Mouse (Mus musculus) right cerebral cortex, postnatal 36 days (tissue): ENCODE data around the gene Ccnd2.

Experiments
- DNase-seq, 2 experiments: peaks; one replicate each; pipeline ENCODE4 v3.0.0; 2022; ENCODE audit warnings: low spot score in 2 of 2, mixed read lengths in 1 of 2

Ccnd2 gene

DNA sequence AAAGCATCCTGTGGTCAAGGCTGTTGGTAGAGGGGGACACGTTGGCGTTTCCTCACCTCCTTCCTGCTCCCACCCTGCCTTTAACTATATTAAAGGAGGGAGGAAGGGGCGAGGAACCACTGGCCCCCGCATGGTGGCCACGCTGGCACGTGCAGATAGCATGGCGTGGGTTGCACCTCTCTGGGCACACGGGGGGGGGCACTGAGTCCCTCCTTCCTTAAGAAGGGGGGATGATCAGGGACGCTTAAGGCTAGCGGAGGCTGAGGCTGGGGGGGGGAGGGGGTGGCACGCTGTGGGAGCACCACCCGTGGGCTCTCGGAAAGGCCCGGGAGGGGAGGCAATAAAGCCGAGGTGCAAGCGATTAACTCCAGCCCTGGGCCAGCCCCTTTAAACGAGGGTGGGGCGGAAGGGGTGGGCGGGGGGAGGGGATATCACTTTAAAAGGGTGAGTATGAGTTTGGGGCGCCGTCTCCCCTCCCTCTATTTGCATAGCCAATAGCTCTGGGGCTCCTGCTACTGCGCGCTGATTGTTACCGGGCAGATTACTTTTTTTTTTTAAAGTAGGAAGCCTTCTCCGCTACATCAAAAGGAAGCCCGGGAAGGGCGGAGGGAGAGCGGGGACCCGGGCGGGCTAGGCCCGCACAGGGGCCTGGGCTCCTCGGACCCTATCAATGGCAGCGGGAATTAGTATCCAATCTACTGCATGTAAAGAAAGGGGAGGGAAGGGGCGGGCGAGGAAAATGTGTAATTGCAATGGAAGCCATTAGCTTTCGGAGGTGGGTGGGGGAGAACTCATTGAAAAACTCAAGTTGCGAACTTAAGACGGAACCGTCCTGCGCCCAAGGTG is at the start of gene Ccnd2:
Gene Ccnd2, minus strand, starts transcription at position 88 of the 846 bp plus-strand sequence.
- DNase-seq, result peak in 1 of 2 experiments; percentile 53

DNA sequence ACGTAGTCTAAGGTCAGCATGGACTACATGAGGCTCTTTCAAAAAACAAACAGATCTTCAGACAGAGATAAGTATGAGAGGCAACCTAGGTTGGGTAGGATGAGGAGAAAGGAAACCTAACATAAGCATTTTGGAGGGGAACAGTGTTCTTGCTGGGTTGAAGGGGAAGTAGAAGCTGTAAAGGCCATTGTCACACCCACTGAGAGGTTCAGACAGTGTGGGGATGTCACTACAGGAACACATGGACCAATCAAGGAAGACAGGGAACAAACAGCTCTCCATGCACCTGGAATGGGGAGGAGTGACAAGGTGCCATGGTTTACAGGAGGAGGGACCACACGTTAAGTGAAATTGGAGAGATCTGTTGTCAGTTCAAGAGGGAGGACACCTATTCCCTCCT is 45.0 kb upstream of the Ccnd2 start:
- DNase-seq, result no peak

DNA sequence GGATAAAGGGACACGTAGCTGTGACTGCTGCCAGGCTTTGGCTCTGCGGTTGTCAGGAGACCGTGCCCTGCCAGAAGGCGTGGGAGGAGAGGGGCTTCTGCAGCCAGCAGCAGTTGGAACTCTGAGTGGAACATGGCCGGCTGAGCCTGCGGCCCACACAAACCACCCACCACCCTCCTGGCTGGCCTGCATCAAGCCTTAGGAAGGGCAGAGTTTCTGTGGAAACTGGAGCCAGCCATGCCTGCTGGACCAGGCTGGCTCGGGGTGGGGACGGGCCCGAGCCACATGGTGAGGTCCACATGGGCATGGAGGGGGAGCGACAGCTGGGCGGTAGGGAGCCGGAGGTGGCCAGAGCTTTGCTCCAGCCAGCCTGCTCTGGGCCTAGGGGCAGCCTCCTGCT is 29.3 kb upstream of the Ccnd2 start:
- peak; percentile 42 to 62 for DNase-seq

DNA sequence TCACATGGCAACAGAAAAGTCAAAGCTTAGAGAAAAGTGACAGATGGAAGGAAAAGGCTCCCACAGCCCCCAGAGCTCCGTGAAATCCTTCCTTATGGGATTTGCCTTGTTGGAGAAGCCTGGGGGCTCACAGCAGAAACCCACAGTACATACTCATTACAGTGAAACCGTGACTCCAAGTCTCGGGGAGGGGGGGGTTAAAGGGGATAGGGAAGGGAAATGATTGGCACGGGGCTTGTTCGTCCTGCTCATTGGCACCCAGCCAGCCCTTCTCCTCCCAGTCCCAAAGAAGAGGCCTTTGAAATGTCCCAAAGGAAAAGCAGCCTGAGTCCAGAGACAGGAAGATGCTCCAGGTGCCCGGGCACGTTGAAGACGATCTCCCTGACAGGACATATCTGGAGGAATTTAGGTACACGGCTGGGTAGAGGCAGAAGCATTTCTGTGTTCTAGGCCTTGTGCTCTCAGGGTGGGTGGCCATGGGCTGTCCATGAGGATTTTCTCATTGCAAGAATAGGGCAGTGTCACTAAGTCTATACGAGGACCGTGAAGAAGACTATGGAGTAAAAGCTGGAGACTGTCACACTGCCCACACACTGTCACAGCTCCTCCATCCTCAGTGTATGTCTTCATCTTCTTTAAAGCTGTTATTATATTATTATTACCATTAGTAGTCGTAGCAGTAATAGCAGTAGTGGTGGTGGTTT is 27.2 kb upstream of the Ccnd2 start:
- no peak for DNase-seq

DNA sequence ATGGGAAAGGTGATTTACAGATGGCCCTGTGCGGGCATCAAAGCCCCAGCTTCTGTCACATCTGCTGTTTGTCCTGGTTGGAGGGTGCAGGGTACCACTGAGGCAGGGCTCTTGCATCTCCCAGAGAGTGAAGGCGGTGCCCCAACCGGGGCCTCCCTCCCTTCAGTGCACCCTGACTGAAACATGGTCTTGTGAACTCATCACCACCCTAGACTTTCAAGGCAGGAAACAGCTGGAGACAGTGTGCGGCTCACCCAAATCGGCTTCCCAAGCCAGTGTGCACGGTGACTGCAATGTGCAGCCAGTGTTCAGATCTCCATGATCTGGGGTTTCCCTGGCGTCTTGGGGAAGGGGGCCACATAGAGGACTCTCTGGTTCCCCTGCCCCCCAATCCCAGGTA is 26.0 kb upstream of the Ccnd2 start:
- no peak for DNase-seq

DNA sequence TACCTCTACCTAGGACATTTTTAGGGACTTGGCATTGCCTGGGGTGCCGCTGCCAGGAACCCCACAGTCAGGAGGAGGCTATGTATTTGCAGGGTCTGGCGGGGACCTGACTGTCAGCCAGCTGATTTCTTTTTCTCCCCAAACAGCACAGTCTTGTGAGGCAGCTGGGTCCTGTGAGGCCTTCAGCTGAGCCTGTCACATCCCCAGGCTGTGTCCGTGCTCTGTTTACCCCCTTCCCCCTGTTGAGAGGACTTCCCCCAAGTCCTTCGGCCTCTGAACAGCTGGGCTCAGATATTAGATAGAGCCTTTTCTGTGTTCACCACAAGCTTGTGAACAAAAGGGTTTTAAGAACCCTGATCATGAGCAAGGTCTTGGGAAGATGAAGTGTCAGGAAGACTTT is 25.4 kb upstream of the Ccnd2 start:
- DNase-seq, result no peak

DNA sequence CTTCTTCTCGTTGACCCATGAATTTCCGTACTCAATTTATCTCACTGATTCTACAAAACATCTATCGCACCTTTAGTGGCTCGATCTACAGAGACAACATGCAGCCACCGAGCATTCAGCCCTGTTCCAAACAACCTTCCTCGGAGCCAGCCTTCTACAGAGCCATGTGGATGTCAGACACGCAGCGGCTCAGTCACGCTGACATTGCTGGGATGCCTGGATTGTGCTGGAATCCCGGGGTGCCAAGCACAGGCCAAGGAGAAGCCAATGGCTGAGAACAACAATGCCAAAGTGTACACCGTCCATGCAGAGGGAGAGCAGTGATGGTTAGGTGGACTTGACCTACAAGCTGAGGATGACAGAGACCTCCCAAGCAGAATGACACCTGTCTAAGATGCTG is 20.5 kb upstream of the Ccnd2 start:
- no peak for DNase-seq

DNA sequence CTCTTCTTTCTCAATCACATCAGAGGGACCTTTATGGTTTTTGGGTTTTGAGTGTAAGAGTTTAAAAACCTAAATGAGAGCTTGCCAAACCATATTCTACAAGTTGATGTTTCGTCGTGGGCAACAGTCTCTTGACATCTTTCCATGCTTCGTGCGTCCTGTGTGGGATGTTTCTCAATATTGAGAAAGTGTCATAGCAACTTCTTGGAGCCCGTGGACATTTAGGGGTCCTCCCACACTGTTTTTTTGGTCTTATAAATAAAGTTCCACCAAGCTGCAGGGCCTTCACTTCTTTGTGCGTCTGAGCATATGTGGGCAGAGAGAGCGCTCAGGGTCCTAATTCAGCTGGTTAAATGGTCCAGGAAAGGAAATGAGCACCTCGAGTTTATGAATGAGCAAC is 18.7 kb upstream of the Ccnd2 start:
- no peak for DNase-seq

DNA sequence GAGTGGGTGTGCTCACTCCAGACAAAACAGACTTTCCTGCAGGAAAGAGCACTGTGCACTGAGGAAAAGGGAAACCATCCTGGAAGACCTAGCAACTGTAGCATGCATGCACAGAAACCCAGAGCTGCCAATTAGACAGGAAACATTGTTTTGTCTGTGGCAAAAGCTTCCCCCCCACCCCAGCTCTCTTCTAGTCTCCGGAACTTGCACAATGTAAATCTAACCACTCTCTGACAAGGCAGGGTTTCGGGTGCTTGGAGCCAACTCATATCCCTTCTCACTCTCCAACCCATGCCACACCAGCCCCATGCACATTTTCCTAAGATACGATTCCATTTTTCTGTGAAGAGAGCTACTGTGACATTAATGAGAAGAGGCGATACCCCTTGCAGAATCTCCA is 13.7 kb upstream of the Ccnd2 start:
- no peak for DNase-seq

DNA sequence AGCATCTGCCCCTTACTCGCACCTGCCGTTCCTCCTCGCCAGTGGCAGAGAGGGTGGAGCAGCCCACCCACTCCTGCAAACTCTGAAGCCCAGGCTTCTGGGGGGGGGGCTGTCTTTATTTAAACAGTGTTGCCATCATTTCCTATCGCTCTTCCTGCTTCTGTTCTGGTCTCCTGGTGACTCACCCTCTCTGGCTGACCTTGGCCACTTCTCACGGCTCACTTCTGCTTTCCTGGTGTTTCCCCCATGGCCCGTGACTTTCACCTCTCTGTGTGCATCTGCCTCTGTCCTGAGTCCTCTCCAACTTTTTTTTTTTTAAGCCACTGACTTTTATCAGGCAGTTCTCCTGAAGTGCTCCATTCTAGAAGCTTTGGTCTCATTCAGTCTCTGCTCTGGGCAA is 10.8 kb upstream of the Ccnd2 start:
- no peak for DNase-seq

DNA sequence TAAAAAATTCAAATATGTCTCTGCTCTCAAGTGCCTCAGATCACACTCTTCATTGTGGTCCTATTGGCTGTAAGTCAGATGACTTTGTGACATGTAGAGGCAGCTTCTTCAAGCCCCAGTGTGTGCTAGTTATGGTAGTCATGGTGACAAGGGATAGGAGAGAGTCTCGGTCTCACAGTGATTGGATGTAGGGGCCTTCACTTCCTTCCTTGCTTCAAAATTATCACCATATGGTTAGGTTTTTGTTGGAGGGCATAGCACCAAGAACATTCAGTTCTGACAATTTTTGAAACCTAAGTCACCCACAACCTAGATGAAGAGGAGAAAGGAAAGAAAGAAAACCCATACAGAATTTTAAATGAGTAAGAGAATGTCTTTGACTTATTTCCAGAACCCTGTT is 5.3 kb upstream of the Ccnd2 start:
- no peak for DNase-seq

DNA sequence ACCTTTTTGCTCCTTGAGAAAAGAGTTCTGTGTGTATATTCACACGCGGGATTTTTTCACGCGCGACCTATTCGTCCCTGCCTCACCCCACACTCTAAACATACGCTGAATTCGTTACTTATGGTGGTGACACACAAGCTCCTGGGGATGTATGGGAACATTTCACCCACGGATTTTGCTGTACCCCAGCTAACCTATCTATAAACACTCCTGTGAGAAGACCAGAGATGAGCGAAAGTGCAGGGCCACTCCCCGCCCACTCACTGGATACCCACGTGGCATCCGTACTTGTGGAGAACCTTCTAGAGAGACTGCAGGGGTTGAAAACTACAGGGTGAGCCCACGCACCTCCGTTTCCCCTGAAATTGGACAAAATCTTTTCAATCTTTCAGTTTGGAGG is 3.5 kb upstream of the Ccnd2 start:
- DNase-seq, result no peak

DNA sequence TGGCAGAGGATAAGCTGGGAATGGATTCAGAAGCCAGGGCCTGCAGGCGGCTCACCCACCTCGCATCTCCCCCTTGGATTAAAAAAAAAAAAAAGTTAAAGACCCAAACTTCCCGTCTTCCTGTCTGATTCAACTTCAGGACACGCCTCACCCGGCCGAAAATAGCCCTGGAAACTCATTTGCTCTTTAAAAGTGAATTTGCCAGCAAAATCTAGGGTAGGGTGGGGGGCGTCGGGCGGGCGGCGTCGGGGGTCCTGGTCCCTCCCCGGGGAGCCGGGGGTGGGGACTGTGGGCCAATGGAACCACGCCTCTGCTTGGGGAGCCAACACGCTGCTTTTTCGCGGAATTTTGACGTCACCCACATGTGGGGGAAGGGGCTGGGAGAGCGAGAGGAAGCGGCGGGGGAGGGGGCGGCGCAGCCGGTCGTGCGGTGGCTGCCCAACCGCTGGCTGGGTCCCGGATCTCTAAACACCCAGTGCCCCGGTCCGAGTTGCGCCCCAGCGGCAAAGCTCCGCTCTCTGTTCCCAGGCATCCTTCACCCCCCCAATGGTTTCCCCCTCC is 2.8 kb upstream of the Ccnd2 start:
- no peak for DNase-seq

DNA sequence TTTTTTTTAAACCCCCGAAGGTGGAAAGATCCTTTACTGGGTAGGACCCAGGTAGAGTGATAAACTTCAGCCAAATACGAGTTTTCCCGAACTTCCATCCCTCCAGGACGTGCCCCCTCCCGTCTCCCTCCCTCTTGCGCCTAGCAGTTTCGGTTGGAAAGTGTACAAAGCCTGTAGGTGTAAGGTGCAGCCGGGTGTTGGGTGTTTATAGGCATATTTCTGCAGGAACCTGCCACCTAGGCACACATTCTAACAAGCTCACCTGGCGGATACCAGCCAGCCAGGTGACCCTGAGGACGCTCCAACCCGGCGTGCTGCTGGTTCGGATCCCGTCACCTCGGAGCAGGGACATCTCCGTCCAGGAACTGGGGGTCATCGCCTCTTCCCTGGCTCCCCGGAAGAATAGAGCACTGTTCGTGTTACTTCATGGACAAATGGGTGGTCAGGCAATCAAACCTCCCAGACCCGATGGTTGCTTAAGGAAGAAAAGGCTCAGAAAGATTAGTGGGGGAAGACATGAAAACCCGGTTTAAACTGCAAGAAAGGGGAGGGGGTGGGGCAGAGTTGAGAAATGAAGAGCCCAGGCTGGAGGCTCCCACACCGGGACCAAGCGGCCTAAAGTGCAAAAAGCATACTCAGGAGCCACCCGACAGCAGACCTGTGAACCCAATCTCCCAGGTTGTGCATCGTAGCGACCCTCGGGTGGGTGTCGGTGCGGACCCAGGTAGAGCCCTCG is 2.1 kb upstream of the Ccnd2 start:
- no peak for DNase-seq

DNA sequence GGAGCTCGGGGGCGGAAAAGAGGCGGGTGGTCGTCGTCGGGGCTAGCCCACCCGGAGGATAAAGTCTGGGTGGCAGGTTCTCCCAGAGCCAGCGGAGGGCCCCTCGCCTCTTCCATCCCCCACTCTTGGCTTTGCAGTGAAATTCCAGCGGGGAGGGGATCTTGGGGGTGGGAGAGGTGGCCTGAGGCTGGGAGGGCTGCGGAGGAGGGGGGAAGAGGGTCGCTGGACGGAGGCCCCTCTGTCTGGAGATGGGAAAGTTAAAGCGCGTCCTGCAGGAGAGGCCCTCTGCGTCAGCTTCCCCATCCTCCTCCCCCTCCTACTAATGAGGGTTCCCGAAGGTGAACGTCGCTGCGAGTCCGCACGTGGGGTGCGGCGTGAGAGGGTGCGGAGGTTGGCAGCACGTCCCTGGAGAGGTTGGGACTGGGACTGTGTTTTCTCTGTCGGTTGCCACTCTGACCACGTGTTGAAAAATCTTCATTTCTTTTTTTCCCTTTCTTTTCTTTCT is 1.4 kb upstream of the Ccnd2 start:
- DNase-seq, result no peak

DNA sequence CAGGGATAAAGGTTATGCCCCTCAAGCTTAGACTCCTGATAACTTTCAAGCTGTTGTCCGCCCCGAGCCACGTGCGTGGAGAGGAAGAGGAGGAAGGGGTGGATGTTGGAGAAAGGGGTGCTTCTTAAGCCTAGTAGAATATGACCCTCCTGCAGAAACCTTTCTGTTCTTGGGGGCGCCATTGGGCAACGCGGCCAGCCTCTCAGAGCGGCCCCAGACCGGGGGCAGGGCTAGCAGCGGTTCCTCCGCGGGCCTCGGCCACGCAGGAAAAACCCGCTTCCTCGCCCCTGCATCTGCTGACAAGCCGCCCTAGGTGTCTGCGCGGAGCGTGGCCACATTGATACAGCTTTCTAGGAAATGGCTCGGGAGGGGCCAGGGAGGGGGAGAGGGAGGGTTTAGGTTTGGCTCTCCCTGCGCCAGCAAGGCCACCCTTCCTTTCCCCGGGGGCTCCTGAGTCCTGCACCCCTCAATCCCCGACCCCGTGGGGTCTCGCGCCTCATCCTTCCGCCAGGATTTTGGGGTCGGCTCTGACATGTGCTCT is 358 bp downstream of the Ccnd2 start:
- peak in 1 of 2 experiments; percentile 40 for DNase-seq

DNA sequence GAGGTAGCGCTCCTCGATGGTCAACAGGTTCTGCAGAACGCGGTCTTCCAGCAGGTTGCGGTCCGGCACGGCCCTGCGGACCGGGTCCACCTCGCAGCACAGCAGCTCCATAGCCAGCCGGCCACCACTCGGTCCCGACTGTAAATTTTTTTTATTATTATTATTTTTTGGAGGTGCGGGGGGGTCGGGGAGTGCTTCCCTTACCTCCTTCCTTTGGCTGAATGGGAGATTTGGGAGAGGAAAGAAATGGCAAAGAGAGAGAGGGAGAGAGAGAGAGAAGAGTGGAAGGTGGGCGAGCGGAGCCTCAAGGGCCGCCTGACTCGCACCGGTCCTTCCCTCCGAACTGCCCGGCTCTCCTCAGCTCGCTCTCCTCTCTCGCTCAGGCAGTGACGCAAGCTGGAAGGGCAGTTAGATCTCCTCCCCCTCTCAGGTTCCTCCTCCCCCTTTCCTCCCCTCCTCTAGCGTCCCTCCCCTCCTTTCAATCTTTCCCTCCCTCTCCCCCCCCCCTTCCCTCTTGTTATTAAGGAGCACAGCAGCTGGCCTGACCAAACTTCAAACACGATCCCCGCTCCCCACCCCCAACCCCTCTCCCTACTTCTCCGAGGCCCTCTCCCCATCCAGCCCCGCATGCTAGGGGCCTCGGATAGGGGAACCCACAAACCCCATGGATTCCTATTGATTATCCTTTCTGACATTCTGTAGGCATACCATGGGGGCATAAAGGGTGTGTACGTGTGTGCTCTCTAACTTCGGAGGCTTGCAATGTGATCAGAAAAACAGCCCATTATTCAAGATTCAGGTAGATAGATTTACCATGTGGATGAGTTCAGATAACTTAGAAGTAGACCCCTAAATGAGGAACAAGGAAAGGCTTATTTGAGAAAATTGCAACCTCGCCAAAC is 1.1 kb downstream of the Ccnd2 start:
- DNase-seq, result peak; percentile 55 to 67

DNA sequence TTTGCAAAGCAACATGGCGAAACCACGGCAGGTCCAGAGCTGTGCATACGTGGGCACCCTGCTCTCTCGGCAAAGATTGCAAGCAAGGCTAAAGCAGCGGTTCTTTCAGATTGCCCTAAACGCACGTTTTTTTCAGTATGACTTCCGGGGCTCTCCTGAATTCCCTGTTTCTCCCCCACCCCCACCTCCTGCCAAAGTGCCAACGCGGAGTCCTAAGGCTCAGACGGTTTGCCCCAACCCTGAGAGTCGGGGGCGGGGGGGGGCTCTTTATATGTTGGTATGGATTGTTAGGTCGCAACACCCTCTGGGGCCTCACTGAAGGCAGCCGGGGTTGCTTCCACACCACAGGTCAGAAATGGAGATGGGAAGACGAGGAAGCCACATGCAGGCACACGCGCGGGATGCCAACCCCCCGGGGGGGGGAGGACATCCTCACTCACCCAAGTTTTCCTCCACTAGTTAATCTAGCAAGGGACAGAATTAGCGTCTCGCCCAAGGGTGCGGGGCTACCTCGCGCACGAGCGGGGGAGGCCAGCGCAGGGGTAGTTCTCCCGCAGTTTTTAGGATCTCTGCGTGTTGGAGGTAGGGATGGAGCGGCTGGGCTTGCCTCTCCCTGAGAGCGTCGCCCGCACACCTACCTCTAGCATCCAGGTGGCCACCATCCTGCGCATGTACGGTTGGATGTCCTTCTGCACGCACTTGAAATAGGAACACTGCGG is 1.9 kb downstream of the Ccnd2 start:
- peak in 1 of 2 experiments; percentile 52 for DNase-seq

DNA sequence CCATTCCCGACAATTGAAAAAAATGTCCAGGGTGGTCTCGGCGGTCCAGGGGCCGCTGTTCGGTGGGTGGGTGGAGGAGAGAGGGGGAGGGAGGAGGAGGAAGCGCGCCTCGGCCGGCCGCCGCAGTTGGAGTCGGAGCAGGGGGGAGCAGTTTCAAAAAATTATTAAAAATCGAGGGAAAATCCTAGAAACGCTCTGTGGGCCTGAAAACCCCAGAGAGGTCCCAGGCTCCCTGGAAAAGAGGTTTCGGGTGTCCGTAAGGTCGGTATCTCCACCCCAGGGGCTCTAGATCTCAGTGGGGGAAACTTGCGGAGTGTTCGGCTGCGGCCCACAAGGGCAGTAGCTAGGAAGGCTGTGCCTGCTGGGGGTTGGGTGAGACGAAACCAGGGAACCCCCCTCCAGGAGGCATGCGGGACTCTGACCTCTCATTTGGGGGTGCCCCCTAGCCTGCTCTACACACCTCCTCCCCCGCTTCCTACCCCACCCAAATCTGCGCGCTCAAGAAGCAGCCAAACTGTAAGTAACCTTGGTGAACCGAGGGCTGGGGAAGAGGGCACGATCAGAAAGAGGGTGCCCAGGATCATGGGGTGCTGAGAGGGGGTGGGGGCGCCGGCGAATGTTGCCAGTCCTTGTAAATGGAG is 2.6 kb downstream of the Ccnd2 start:
- no peak for DNase-seq
